Mouse (Mus musculus): ENCODE data around the gene Anks1. TPM values are rescaled to one million over a fixed set of nuclear protein-coding genes. Genes with fewer than 3 reads are reported as not detected.
"Not testable (repeated sequence)": the region's sequence is repeated elsewhere in the genome, so short reads cannot be mapped to it uniquely, and the experiment has no call there.

Anks1 gene
- total RNA-seq, 2 experiments from 2014 or later = 54.2 to 59.2 TPM

DNA sequence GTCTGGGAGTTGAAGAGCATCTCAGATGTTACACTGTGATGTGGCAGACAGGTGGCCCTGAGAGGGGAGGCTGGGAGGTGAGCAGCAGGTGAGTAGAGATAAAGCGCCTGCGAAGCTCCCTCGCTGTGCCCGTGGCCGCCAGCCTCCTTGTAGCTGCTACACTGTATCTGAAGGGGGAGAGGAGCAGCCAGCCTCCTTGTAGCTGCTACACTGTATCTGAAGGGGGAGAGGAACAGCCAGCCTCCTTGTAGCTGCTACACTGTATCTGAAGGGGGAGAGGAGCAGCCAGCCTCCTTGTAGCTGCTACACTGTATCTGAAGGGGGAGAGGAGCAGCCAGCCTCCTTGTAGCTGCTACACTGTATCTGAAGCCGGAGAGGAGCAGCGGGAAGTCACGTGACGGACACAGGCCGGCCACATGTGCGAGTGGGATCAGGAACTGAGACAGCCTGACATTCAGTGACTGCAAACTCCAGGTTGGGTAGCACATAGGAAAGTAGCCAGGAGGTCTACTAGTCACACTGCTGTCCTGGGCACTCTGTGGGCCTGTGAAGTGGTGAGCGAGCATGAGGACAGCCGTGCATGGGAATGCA lies 90.7 kb downstream of the Anks1 start:
- DNase-seq = not testable (repeated sequence)

DNA sequence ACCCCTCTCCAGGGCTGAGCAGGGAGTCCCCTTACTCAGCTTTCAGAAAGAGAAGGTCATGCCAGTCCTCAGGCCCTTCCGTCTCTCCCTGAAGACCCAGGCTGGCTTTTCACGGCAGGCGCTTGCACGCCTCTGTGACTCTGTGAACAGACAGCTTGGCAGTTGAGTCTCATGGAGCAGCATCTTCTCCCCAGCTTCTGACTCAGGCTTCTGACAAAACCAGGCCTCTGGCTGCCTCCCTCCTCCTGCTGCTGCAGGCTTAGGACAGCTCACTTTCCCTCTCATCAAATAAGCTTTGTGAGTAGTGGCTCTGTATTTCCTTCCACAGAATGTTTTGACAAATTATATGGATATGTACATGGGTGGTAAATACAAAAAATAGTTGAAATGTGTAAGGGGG lies 91.3 kb downstream of the Anks1 start:
- no peak for DNase-seq

DNA sequence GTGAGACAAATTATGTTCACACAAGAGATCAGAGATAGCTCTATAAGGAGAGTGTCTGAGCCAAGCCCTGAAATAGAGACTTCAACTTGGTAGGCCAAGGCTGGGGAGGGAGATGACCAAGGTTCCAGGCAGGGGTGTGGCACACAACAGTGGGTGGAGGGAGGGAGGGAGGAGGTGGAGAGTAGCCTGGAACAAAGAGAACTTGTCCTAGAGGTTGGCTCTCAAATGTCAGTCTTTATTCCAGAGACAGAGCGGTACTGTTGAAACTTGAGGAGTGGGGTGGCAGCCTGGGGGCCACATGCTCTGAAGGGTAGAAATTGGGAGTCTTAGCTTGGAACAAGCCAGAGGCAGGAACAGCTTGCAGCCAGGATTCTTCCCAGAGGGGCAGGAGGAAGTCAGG lies 91.7 kb downstream of the Anks1 start:
- DNase-seq = no peak

DNA sequence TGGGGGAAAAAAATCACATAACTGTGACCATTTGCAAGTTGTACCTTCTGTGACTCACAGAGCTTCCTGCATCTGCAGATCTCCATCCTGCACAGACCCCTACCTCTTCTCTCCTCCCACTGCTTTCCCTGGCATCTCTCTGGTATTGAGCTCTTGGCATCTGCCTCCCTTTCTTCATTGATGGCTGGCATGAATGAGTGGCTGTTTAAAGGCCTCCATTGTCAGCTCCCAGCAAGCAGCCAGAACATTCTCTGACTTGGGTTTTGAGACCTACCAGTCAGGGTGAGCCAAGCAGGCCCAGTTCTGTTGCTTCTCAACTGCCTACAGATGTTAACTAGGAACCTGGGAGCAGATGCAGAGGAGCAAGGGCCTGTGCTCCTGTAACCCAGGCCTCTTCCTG lies 96.3 kb downstream of the Anks1 start:
- no peak for DNase-seq

DNA sequence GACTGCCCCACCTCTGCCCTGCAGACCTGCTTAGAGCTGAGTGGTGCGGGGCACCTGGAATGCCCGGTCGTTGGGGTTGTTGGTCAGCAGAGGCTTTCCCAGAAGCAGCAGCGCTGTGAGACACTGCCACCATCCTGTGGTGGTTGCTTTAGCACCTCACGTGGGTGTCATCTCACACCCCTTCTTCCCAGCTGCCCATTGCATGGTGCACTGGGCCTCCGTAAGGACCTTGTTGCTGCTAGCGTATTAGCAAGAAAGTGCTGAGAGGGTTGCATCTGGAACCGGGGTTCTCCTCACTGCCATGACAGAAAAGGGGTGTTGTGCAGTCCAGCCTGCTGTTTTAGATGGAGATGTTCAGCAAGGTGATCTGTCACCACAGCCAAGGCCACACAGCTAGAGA lies 97.1 kb downstream of the Anks1 start:
- no peak for DNase-seq

DNA sequence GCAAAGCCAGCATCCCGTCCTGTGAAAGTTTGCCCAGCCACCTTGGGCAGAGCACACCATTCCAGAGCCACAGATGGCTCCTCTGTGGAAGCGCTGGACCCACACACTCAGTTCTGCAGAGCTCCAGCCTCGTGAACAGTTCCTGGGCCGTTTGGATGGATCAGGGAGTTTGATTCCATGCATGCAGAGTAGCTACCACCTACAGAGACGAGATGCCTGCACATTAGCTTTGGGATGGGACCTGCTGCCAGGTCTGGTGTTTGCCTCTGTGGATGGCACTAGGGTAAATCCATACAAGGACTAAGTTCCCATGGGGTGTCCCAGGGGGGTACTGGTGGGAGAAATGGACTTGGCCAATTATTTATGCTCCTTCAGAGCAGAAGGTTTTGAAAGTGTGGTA lies 97.5 kb downstream of the Anks1 start:
- DNase-seq = peak; percentile 35

DNA sequence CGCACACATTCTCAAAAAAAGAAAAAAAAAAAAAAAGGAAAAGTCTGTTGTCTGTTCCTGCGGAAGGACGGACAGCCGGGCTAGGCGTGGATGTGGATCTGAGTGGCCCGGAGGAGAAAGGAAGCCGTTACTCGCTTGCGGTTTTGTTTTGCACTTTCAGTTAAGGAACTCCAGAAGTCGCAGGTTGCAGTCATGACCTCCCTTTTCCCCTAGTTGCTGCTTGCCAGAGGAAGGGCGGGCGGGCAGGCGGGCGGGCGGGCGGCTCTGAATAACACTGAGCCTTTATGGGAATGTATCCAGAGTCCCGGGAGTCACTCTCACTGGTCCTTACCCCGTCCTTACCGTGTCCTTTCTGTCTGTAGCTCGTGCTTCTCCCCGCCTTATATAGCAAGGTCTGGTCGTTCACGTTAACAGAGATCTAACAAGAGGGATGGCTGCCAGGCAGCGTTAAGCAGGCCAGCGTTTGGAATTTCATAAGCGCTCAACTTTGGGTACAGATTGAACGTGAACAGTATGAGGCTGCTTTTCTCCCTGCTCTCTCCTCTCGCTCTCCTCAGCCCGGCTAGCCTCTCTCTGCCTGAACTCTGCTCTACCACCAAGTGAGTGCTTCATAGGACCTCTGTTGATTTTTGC lies 98.2 kb downstream of the Anks1 start:
- DNase-seq = peak; percentile 75

DNA sequence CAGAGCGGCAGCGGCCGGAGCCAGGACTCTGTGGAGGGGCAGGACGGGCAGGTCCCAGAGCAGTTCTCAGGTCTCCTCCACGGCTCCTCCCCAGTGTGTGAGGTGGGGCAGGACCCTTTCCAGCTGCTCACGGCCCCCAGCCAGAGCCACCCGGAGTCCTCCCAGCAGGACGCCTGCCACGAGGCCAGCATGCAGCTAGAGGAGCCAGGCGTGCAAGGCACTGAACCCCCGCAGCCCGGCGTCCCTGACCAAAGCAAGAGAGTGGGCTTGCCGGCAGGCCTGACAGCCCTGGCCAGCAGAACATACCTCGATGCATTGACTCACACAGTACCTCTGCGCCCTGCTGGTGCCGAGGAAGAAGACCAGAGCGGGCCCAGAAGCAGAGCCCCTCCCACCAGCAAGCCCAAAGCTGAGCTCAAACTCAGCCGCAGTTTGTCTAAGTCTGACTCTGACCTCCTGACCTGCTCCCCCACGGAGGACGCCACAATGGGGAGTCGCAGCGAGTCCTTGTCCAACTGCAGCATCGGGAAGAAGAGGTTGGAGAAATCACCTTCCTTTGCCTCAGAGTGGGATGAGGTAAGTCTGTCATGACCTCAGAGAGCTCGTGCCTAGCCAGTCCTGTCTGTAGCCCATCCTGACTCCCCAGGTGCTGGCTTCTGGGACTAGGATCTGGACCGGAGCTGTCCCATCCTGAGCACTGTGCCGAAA lies 98.9 kb downstream of the Anks1 start:
- peak; percentile 67 for DNase-seq

DNA sequence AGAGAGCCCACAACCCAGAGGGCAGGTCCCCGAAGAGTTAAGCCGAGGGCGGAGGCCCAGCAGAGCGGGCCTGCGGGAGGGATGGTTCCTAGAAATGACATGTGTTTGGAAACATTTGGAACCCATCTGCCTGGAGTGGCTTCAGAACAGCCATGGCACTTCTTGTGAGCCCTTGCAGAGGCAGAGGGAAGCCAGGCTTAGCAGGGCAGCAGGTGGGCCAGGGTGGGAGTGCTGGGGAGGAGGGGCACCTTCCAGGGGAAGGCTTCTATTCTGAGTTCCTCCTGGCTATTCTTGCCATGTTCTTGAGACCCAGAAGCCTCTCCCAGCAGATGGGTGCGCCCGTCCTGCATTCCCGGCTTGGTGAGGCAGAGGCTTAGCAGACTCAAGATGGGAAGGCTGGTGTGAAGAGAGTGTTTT lies 99.5 kb downstream of the Anks1 start:
- DNase-seq = peak; percentile 49

DNA sequence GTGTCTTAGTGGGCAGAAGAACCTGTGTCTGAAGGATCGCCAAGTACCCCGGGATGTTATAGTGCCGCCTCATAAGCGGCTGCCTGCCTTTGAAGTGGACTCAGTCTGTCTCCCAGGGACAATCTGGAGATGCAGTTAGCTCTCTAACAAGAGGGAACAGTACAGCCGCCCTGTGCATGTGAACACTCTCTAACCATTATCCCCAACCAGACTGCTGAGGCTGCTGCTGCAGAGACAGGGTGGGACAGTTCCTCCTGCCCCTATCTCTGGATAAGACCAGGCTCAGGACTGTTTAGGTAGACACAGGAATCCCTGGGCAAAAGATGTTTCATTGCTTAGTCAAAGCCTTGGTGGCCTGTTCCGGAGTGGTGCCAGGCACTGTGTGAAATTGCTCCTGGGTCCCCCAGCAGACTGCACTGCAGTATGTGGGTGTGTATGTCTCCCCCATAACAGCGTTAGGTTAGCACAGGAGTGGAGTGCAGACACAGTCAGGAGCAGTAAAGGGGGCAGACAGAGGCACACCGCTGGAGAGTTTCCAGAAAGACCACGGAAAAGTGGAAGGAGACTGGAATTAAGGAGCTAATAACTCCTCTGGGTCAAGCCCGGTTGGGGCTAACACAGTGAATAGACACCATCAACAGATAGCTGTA lies 100.1 kb downstream of the Anks1 start:
- DNase-seq = no peak

DNA sequence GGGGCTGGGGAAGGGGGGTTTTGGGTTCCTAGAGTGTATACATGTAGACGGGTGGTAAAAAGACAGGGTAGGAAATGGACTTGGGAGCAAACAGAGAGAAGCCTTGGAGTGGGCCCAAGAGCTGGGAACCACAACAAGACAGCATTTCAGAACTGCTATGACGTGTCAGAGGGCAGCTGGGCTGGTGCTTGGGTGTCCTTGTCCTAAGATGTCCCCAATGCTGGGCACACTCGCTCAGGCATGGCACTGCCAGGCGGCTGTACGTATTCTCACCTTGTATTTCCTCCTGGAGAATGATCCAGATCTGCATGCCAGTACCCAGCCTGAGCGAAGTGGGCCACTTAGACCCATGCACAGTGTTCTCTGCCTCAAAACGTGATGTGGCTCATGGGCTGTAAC lies 100.6 kb downstream of the Anks1 start:
- no peak for DNase-seq

DNA sequence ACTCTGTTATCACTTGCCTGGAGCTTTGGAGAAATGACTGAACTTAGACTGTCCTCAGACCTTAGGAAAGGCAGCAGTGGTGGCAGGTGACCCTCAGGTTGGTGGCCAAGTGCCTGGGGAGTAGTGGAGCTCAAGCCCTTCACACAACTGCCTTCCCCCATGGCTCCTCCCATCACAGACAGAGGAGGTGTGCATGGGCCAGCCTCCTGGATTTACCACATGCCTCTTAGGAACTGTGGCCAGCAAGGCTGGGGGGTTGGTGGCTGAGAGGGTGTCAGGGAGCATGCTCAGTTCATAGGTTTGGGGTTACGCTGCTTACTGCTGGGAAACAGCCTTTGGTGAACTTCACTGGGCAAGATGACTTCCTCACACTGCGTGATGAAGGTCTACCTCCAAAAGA lies 101.8 kb downstream of the Anks1 start:
- no peak for DNase-seq

DNA sequence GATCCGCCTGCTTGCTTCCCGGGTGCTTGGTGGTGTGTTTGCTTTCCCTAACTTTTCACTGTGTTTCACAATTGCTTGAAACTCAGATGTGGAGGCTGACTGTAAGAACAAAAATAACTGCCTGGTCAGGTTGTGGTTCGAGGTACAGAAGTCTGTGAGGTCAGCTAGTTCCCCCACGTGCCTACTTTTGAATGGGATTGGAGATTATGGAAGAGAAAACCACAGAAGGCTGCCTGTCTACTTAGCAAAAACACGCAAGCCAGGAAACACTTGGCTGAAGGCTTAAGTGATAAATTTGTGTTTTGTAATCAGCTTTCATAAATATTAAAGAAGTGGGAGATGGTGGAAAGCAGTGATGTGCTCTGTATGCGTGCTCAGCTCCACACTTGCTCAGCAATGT lies 103.7 kb downstream of the Anks1 start:
- no peak for DNase-seq

DNA sequence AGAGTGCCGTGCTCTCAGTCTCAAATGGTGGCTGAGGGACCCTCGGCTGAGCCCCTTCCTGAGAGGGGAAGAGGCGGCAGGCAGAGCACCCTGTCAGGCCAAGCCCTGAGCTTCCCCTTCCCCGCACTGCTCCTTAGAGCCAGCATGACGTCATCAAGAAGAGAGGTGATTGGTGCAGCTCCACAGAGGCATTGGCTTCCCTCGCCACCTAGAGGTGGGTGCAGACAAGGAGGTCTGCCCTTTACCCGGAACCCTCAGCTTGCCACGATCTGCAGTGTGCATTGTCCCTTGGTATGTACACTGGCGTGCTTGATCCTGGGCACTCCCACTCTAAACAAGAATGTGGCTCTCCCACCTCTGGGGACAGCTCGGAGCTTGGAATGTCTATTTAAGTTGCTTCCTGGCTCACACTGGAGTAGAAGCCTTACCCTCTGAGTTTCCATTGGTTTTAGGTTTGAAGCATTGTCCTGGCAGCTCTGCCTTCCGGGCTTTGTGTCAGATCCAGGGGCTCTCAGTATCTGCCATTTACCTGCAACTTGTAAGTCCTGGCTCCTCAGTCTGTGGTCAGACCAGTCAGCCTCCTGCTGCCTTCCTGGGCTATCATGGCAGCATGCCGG lies 104.3 kb downstream of the Anks1 start:
- DNase-seq = peak; percentile 76

DNA sequence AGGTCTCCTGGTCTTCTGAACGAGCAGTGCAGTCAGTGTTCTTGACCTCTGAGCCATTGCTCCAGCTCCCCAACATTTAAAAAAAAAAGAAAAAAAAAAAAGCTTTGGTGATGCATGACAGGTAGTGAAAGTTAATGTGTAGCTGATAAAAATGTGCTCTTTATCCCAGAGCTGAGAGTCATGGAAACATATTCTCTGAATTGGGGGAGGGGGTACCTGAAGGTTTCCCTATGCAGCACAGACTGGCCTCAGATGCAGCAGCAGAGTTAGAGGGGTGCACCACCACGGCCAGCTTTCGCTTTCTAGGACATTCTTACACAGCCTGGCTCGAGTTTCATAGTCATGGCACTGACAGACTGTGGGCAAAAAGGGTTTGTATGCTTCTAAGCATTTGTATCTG lies 105.3 kb downstream of the Anks1 start:
- DNase-seq = no peak

DNA sequence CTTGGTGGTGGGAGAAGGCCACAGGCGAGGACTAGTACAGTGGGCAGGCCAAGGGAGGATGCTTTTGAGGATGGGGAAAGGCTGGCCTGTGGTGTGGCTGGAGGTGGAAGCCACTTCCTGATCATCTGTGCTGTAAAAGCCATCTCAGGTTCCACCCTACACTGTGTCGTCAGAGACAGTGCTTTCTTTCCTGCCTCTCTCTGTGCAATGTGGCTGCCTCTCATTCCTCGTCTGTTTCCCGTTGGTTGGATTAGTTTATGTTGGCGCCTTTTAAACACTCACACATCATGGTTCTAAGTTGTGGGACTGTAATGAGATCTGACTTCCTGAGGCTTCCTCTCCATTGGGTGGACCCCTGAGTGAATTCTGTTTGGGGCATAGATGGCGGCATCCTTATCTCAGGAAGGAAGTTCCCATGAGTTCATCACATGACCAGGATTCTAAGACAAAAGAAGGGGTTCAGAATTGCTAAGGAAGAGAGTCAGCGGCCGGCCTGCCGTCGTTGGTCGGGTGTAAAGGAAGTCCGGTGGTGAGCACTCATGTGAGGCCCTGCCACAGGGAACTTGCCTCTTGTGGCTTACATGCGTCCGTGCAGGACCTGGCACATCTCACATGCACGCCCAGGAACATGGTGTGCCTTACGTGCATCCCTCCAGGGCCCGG lies 106.1 kb downstream of the Anks1 start:
- peak; percentile 54 for DNase-seq

DNA sequence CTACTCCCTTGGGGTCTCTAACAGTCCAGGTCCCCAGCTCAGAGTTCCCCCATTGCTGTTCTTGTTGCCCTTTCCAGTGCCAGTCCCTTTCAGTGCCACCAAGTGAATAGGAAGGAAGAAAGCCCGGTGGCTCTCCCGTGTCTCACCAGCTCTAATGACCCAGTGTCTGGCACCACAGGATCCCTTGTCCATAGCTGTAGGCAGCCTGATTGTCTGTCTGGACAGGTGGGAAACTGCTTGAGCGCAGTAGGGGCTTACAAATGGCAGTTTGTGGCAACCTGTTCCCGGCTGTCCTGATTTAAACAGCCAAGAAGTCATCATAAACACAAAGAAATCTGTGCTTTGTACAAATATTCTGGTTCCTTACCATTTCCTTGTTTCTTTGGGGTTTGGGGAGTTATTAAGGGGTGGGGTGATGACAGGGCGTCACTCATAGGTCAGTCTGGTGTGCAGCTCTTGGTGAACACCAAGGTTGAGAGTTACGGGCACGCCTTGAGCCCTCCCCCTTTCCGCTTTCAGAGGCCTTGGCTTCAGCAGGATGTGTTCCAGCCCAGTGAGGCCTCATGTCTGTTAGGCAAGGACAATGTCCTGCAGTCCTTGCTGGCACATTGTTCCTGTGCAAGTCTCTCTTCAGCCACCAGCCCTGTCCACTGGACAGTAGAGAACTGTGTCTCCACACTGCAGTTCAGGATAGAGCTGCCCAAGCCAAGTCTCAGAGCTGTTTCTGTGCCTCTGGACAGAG lies 107.1 kb downstream of the Anks1 start:
- DNase-seq = peak; percentile 62

DNA sequence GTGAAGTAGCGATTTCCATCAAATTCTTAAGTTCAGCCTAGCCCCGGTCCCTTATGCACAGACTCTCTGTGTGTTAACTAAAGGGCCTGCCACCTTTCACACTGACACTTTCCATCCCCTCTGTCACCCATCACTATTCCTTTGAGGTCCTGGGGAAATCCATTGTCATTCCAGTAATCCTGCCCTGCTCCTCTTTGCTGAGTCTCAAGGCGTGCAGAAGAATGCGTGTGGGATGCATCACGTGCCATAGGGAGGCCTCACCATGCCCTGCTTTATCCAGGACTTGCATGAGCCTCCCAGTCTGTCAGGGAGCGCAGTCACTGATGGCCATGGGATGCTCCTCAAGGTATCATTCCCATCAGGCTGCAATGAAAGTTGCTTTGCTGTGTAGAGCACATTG lies 109.2 kb downstream of the Anks1 start:
- DNase-seq = no peak

DNA sequence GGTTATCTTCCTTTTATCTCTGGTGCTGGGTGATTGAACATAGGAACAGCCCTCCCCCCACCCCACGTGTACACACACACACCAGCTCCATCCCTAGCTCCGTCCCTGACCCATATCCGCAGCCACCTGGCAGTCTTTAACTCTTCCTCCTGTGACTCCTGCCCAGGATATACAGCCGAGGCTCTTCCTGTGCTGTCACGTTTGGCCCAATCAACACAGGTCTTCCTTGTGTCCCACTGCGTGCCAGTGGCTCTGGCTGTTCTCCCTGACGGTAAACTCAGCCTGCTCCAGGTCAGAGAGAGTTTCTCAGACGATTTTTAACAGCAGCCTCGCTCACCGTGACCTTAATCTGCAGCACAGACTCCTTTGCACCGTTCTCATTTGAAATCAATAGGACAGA lies 109.7 kb downstream of the Anks1 start:
- DNase-seq = no peak

DNA sequence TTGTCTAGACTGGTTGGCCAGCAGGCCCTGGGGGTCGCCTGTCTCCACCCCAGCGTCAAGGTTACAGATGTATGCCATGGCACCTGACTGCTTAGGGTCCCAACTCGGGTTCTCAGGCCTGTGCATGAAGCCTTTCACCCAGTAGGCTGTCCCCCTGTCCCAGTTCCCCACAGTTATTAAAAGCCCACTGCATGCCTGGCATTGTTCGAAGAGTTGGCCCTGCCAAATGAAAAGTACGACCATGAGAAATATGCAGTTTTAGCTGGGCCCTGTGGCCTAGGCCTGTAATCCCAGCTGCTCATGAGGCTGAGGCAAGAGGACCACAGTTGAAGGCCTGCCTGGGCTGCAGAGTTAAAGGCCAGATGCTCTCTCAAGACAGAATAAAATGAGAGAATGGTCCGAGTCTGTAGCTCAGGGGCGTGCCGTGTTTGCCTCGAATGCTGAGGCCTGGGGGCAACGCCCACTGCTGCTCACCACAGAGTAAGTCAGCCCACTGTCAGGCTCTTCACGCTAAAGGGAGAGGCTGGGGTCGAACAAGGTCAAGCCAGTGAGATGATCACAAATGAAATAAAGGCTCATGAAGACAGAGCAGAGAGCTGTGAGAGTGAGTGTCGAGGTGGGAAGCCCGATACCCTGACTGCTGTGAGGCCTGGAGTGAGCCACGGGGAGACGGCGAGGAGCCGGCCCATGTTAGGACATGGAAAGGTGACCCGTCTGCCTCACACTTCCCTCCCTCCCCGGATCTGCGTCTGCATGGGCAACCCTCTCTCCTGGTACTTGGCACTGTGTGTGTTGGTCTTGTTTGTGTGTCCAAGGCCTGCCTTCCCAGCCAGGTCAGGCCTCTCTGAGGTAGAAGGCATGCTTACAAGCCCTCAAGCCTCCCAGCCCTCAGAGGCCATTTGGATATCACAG lies 110.9 kb downstream of the Anks1 start:
- no peak for DNase-seq

DNA sequence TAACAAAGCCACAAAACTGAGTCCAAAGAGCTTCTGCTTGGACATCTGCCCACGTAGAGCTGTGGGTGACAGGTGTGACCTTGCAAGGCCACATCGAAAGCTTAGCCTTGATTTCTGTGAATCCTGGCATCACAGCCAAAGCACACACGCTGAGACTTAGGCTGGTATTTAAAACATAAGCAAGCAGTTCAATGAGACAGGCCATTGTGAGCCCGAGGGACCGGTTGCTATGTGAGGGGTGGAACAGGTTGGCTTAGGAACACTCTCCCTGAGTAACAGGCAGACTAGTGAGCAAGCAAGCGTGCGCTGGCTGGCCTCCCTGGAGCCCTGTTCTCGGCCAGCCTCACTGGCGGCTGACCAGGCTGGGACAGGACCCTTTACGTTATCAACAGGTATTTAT lies 112.8 kb downstream of the Anks1 start:
- DNase-seq = peak; percentile 56

All from heart, postnatal 4 days (tissue).